Mouse (Mus musculus) spleen, postnatal 36 days (tissue): ENCODE data around the gene Nub1.
A peak's percentile ranks its signal among the peaks of the same experiment; 100 is the strongest.

Experiments used
- DNase-seq, 2 experiments: peaks; one replicate each; pipeline ENCODE4 v3.0.0; 2022; ENCODE audit warnings: low spot score in 2 of 2, mixed read lengths in 1 of 2

The Nub1 gene

GRCm38 (mm10) chr5:24741172-24741885 is 56.0 kb downstream of the Nub1 start:
- no peak for DNase-seq

- DNase-seq: no peak
Observed at GRCm38 (mm10) chr5:24743956-24744355, 58.6 kb downstream of the Nub1 start.

GRCm38 (mm10) chr5:24747533-24747932 is 62.2 kb downstream of the Nub1 start:
- DNase-seq: no peak

- DNase-seq: no peak
Observed at GRCm38 (mm10) chr5:24749731-24750130, 64.4 kb downstream of the Nub1 start.

- peak; percentile 80 to 81 for DNase-seq
Observed at GRCm38 (mm10) chr5:24750321-24751304, 65.3 kb downstream of the Nub1 start.

- peak; percentile 56 to 59 for DNase-seq
Observed at GRCm38 (mm10) chr5:24751305-24752174, 66.2 kb downstream of the Nub1 start.

GRCm38 (mm10) chr5:24752175-24752498 is 66.8 kb downstream of the Nub1 start:
- DNase-seq: peak in 1 of 2 experiments; percentile 31

- no peak for DNase-seq
Observed at GRCm38 (mm10) chr5:24756931-24757330, 71.6 kb downstream of the Nub1 start.

GRCm38 (mm10) chr5:24757816-24758215 is 72.5 kb downstream of the Nub1 start, which contains the start of gene Crygn:
TSS of gene Crygn (minus strand) at chr5:24758008.
- no peak for DNase-seq
